8 mouse cellular contexts compared by ENCODE assay signal in the genomic region with DNA sequence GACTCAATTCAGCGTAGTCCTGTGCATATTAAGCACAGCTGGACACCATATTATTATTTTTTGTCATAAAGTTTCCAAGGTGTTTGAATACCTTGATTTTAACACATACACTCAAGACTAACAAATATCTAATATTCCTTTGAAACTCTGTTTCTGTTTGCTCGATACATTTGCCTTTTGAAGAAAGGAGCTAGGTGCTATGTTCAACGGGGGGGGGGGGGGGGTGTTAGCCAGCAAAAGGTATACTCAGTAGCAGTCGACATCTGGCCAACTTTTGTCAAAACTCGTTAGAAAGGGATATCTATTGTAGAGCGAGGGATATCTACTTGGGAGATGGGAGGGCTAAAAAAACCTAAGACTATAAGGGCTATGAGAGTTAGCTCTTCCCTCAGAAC. TPM values are rescaled to one million over a fixed set of nuclear protein-coding genes. Genes with fewer than 3 reads are reported as not detected.
DNase-seq lines count a peak whose midpoint lies in the region; ATAC-seq and TF ChIP-seq lines count a peak whose summit lies in the region.

No protein-coding gene starts in this region.

- H3K4me3 ChIP-seq in kidney, embryonic 16.5 days (ENCODE audit: low read length) = peak overlapping the region; percentile 76
- peak overlapping the region; percentile 89 for H3K4me3 ChIP-seq in embryonic facial prominence, embryonic 10.5 days
- H3K4me3 ChIP-seq in hindbrain, postnatal 0 days (ENCODE audit: low read length) = peak overlapping the region; percentile 76
- peak overlapping the region; percentile 89 for H3K4me3 ChIP-seq in midbrain, postnatal 0 days (ENCODE audit: low read depth, low read length)

- H3K9ac ChIP-seq in kidney, embryonic 16.5 days (replicated peaks; ENCODE audit: low read length) = peak overlapping the region; percentile 93
- peak overlapping the region; percentile 90; the same call in 1 of the 2 replicates for H3K9ac ChIP-seq in hindbrain, postnatal 0 days (replicated peaks; ENCODE audit: low read length)
- H3K9ac ChIP-seq in midbrain, postnatal 0 days (replicated peaks; ENCODE audit: low read length, poor library complexity, severe bottlenecking) = peak overlapping the region; percentile 81

- H3K27me3 ChIP-seq in kidney, embryonic 16.5 days (ENCODE audit: insufficient read depth, low read length) = no peaks in the 10 kb centered on the region
- peaks cover 12% of the 10 kb centered on the region for H3K27me3 ChIP-seq in embryonic facial prominence, embryonic 10.5 days (replicated peaks; ENCODE audit: low read depth, poor library complexity, severe bottlenecking)
- H3K27me3 ChIP-seq in hindbrain, postnatal 0 days (ENCODE audit: insufficient read depth, low read length) = no peaks in the 10 kb centered on the region
- peaks cover 10% of the 10 kb centered on the region for H3K27me3 ChIP-seq in midbrain, postnatal 0 days (ENCODE audit: insufficient read depth, low read length)

- no peaks in the 10 kb centered on the region for H3K9me3 ChIP-seq in kidney, embryonic 16.5 days (ENCODE audit: low read length)
- H3K9me3 ChIP-seq in embryonic facial prominence, embryonic 10.5 days = no peaks in the 10 kb centered on the region
- no peaks in the 10 kb centered on the region for H3K9me3 ChIP-seq in hindbrain, postnatal 0 days (ENCODE audit: low read length)
- H3K9me3 ChIP-seq in midbrain, postnatal 0 days (ENCODE audit: low read length) = no peaks in the 10 kb centered on the region

- peaks cover 72% of the 10 kb centered on the region for H3K4me1 ChIP-seq in kidney, embryonic 16.5 days (ENCODE audit: insufficient read depth, low read length)
- peaks cover 88% of the 10 kb centered on the region for H3K4me1 ChIP-seq in embryonic facial prominence, embryonic 10.5 days
- peaks cover 44% of the 10 kb centered on the region; the same call in 1 of the 2 replicates for H3K4me1 ChIP-seq in hindbrain, postnatal 0 days (ENCODE audit: insufficient read depth, low read length)
- H3K4me1 ChIP-seq in midbrain, postnatal 0 days (ENCODE audit: insufficient read depth, low read length) = peaks cover 22% of the 10 kb centered on the region

- no peak for TF ChIP-seq CTCF in hindbrain, postnatal 0 days (IDR thresholded peaks at IDR 0.05; ENCODE audit: low read depth)
- TF ChIP-seq CTCF in midbrain, postnatal 0 days (IDR thresholded peaks at IDR 0.05) = no peak

- 23% methylated on average over 6 of the region's 6 CpGs for WGBS in kidney, embryonic 16.5 days
- 28% methylated on average over 6 of the region's 6 CpGs for WGBS in embryonic facial prominence, embryonic 10.5 days
- 17% methylated on average over 6 of the region's 6 CpGs for WGBS in hindbrain, postnatal 0 days
- WGBS in midbrain, postnatal 0 days = 19% methylated on average over 6 of the region's 6 CpGs

- H3K4me2 ChIP-seq in kidney, embryonic 16.5 days (replicated peaks; ENCODE audit: low read depth, low read length) = peak overlapping the region; percentile 70
- H3K4me2 ChIP-seq in hindbrain, postnatal 0 days (ENCODE audit: low read depth, low read length) = peak overlapping the region; percentile 56
- peak overlapping the region; percentile 71 for H3K4me2 ChIP-seq in midbrain, postnatal 0 days (ENCODE audit: low read depth, low read length, poor library complexity, severe bottlenecking)

- no peak for ATAC-seq in kidney, embryonic 16.5 days (ENCODE audit: low FRiP score, low TSS enrichment)
- no peak for ATAC-seq in hindbrain, postnatal 0 days
- ATAC-seq in midbrain, postnatal 0 days (ENCODE audit: low FRiP score) = no peak
- ATAC-seq in cerebellum, adult (ENCODE audit: insufficient number of reproducible peaks, low FRiP score, low TSS enrichment) = no peak

- no peak for DNase-seq in kidney, postnatal 36 days
- no peak for DNase-seq in embryonic facial prominence, embryonic 10.5 days (ENCODE audit: low spot score)
- no peak for DNase-seq in hindbrain, postnatal 0 days (ENCODE audit: low spot score)
- DNase-seq in midbrain, postnatal 0 days (ENCODE audit: low spot score) = no peak
- no peak for DNase-seq in spleen, adult 18-20 months
- no peak for DNase-seq in adrenal gland, adult 18-20 months (ENCODE audit: low spot score in 2 of 2)

- H3K36me3 ChIP-seq in kidney, embryonic 16.5 days (ENCODE audit: insufficient read depth, low read length) = 0 out of 2 replicates have a peak, but pooled peaks cover 2% of the 10 kb centered on the region
- H3K36me3 ChIP-seq in embryonic facial prominence, embryonic 10.5 days (replicated peaks) = peaks cover 24% of the 10 kb centered on the region
- no peaks in the 10 kb centered on the region for H3K36me3 ChIP-seq in hindbrain, postnatal 0 days (ENCODE audit: insufficient read depth, low read length)
- no peaks in the 10 kb centered on the region for H3K36me3 ChIP-seq in midbrain, postnatal 0 days (ENCODE audit: insufficient read depth, low read length)

- peak overlapping the region; percentile 95; the same call in 1 of the 2 replicates for H3K27ac ChIP-seq in kidney, embryonic 16.5 days (ENCODE audit: low read length)
- peak overlapping the region; percentile 97 for H3K27ac ChIP-seq in embryonic facial prominence, embryonic 10.5 days (replicated peaks)
- peak overlapping the region; percentile 92; the same call in 1 of the 2 replicates for H3K27ac ChIP-seq in hindbrain, postnatal 0 days
- peak overlapping the region; percentile 85; the same call in 1 of the 2 replicates for H3K27ac ChIP-seq in midbrain, postnatal 0 days (ENCODE audit: low read depth, low read length)

RNA-seq across cellular contexts. Expression of gene Tpm1, which starts 6.4 kb away (rescaled TPM):
- 578 and 635 TPM in 2 replicates for polyA plus RNA-seq in kidney, embryonic 16.5 days (2015; fragmentation: Nextera tagmentation; extraction: Ambion mirVana)
- 331 and 369 TPM in 2 replicates for polyA plus RNA-seq in embryonic facial prominence, embryonic 10.5 days (2016; fragmentation: Nextera tagmentation; extraction: Ambion mirVana)
- 98.8 and 120 TPM in 2 replicates for total RNA-seq in hindbrain, postnatal 0 days (2014; rRNA removed)
- polyA plus RNA-seq in hindbrain, postnatal 0 days (2015; fragmentation: Nextera tagmentation; extraction: Ambion mirVana) = 177 and 180 TPM in 2 replicates
- 124 and 147 TPM in 2 replicates for total RNA-seq in midbrain, postnatal 0 days (2014; rRNA removed)
- 162 and 177 TPM in 2 replicates for polyA plus RNA-seq in midbrain, postnatal 0 days (2015; fragmentation: Nextera tagmentation; extraction: Ambion mirVana)
- total RNA-seq in adrenal gland, adult 18-20 months (2021) = 100 to 1,000 TPM; 158 to 306 TPM
